Mouse (Mus musculus): ENCODE measurements around the gene Dhdds.
"Not testable (repeated sequence)": the region's sequence is repeated elsewhere in the genome, so short reads cannot be mapped to it uniquely, and the experiment has no call there.

The Dhdds gene

GRCm38 (mm10) chr4:134002903-134003302 lies 2.2 kb upstream of the Dhdds start:
- no peak for DNase-seq

GRCm38 (mm10) chr4:134002246-134002645 lies 1.5 kb upstream of the Dhdds start:
- no peak for DNase-seq

GRCm38 (mm10) chr4:134001710-134002109 lies 992 bp upstream of the Dhdds start:
- DNase-seq: no peak

GRCm38 (mm10) chr4:133994697-133995096 lies 6.0 kb downstream of the Dhdds start:
- no peak for DNase-seq

- no peak for DNase-seq
Measured at GRCm38 (mm10) chr4:133991087-133991660, 9.5 kb downstream of the Dhdds start.

- DNase-seq: no peak
Measured at GRCm38 (mm10) chr4:133990035-133990434, 10.7 kb downstream of the Dhdds start.

GRCm38 (mm10) chr4:133988289-133988688 lies 12.4 kb downstream of the Dhdds start:
- DNase-seq: not testable (repeated sequence)

GRCm38 (mm10) chr4:133982936-133983335 lies 17.8 kb downstream of the Dhdds start:
- DNase-seq: no peak

- no peak for DNase-seq
Measured at GRCm38 (mm10) chr4:133980496-133980895, 20.2 kb downstream of the Dhdds start.

- DNase-seq: no peak
Measured at GRCm38 (mm10) chr4:133978021-133978711, 22.6 kb downstream of the Dhdds start.

GRCm38 (mm10) chr4:133971741-133972140 lies 29.0 kb downstream of the Dhdds start:
- no peak for DNase-seq

- no peak for DNase-seq
Measured at GRCm38 (mm10) chr4:133970876-133971275, 29.8 kb downstream of the Dhdds start.

- peak; percentile 12 for DNase-seq
Measured at GRCm38 (mm10) chr4:133970196-133970595, 30.5 kb downstream of the Dhdds start.

GRCm38 (mm10) chr4:133969114-133969770 lies 31.5 kb downstream of the Dhdds start:
- DNase-seq: peak; percentile 5

GRCm38 (mm10) chr4:133968150-133968921 lies 32.4 kb downstream of the Dhdds start, which contains the start of gene Hmgn2:
Gene Hmgn2, minus strand, starts transcription at chr4:133968650.
- DNase-seq: peak; percentile 50

GRCm38 (mm10) chr4:133967866-133968149 lies 32.9 kb downstream of the Dhdds start:
- DNase-seq: peak; percentile 94

GRCm38 (mm10) chr4:133967138-133967865 lies 33.4 kb downstream of the Dhdds start:
- peak; percentile 98 for DNase-seq

GRCm38 (mm10) chr4:133966271-133966940 lies 34.3 kb downstream of the Dhdds start:
- DNase-seq: no peak

GRCm38 (mm10) chr4:133962566-133962965 lies 38.2 kb downstream of the Dhdds start:
- no peak for DNase-seq

GRCm38 (mm10) chr4:133958884-133959283 lies 41.8 kb downstream of the Dhdds start:
- no peak for DNase-seq

GRCm38 (mm10) chr4:133956358-133956757 lies 44.4 kb downstream of the Dhdds start:
- DNase-seq: no peak

GRCm38 (mm10) chr4:133946736-133947135 lies 54.0 kb downstream of the Dhdds start:
- DNase-seq: no peak
